Mouse (Mus musculus): ENCODE data around the gene Slc41a1.

DNA sequence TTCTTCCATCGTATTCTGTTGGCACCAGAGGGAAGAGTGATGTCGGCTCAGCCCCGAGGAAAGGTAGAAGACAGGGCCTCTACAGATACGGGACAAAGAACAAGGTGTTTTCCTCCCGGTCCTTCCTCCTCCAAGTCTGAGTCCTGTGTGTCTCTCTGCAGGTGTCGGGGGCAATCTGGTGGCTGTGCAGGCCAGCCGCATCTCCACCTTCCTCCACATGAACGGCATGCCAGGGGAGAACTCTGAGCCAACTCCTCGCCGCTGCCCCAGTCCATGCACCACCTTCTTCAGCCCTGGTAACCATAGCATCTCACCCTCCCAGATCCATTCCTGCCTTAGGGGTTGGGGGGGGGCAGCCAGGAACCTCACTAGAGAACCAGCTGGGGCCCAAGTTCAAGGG, 16.5 kb downstream of the Slc41a1 start:
- TF ChIP-seq E2F4 (IDR thresholded peaks at IDR 0.05; ENCODE audit: insufficient read depth) (no peak), POLR2A (IDR thresholded peaks at IDR 0.05; ENCODE audit: insufficient read length, low read depth) (no peak), CEBPB (IDR thresholded peaks at IDR 0.05; ENCODE audit: insufficient read depth, poor library complexity, severe bottlenecking) (no peak), MAX (IDR thresholded peaks at IDR 0.05; ENCODE audit: low read depth) (no peak), TCF12 (IDR thresholded peaks at IDR 0.05; ENCODE audit: insufficient read depth, poor library complexity, severe bottlenecking) (no peak)

All from myocyte (in vitro differentiated cells).